Mouse (Mus musculus) ES-E14 (cell line): Measurements from ENCODE around the gene Fgf7. TPM values are rescaled to one million over a fixed set of nuclear protein-coding genes. Genes with fewer than 3 reads are reported as not detected.

Experiments used
- DNase-seq: peaks from one replicate; pipeline ENCODE4 v3.0.0-alpha.2; 2013; ENCODE audit warnings: low read depth, low spot score
- H3K27ac ChIP-seq: 2 replicates; pipeline ENCODE4 v1.5.1; 2012; ENCODE audit warnings: low read depth, mild to moderate bottlenecking, low read length, moderate library complexity, mixed read lengths; ENCODE audit not compliant: poor library complexity, insufficient read depth, severe bottlenecking
- H3K36me3 ChIP-seq: 2 replicates; pipeline ENCODE4 v1.6.1; 2012; ENCODE audit warnings: mild to moderate bottlenecking, low read length, moderate library complexity, mixed read lengths; ENCODE audit not compliant: control insufficient read depth, poor library complexity, insufficient read depth, severe bottlenecking
- H3K4me1 ChIP-seq, 2 experiments: fragments of 150-350 bp in 1 of 2; sonication (generic) in 1 of 2; 2 replicates each; pipeline ENCODE4 v1.6.1; 2012; ENCODE audit warnings: low read length in 2 of 2, mild to moderate bottlenecking in 1 of 2, mixed read lengths in 1 of 2; ENCODE audit not compliant: control insufficient read depth in 2 of 2, insufficient read depth in 2 of 2, poor library complexity in 1 of 2
- H3K4me3 ChIP-seq, 2 experiments: fragments of 150-350 bp in 1 of 2; sonication (generic) in 1 of 2; 2 replicates each; pipeline ENCODE4 v1.5.1; 2012; ENCODE audit warnings: low read length in 2 of 2, low read depth in 1 of 2, mild to moderate bottlenecking in 1 of 2, mixed read lengths in 1 of 2; ENCODE audit not compliant: insufficient read depth in 1 of 2, poor library complexity in 1 of 2, severe bottlenecking in 1 of 2
- H3K9ac ChIP-seq: 2 replicates; pipeline ENCODE4 v1.6.1; 2012; ENCODE audit warnings: low read depth, mild to moderate bottlenecking, low read length, mixed read lengths; ENCODE audit not compliant: poor library complexity, insufficient read depth, severe bottlenecking
- H3K9me3 ChIP-seq: fragments of 150-350 bp; sonication (generic); 2 replicates; pipeline ENCODE4 v1.6.1; 2012; ENCODE audit warnings: low read depth, mild to moderate bottlenecking, low read length; ENCODE audit not compliant: control insufficient read depth, insufficient read depth
- CHD2 ChIP-seq: IDR thresholded peaks from 2 replicates; pipeline ENCODE4 v1.6.1; 2014; ENCODE audit warnings: mild to moderate bottlenecking, low read depth, low read length, inconsistent platforms
- HCFC1 ChIP-seq: IDR thresholded peaks from 2 replicates; pipeline ENCODE4 v1.6.1; 2012; ENCODE audit warnings: low read length, inconsistent platforms, borderline replicate concordance; ENCODE audit not compliant: insufficient read depth
- MAFK ChIP-seq: IDR thresholded peaks from 2 replicates; pipeline ENCODE4 v1.6.1; 2014; ENCODE audit warnings: mild to moderate bottlenecking, low read depth, low read length, inconsistent platforms; ENCODE audit not compliant: insufficient read depth
- ZC3H11A ChIP-seq: IDR thresholded peaks from 2 replicates; pipeline ENCODE4 v1.6.1; 2012; ENCODE audit warnings: low read depth, mild to moderate bottlenecking, inconsistent platforms, low read length, borderline replicate concordance
- ZNF384 ChIP-seq: IDR thresholded peaks from 2 replicates; pipeline ENCODE4 v1.6.1; 2012; ENCODE audit warnings: low read depth, low read length, inconsistent platforms
- in situ Hi-C, 2 experiments: fragments of 600-800 bp; cut with MboI; formaldehyde crosslinking; loops; one replicate each; pipeline ENCODE4 v1.15.1; 2025; ENCODE audit warnings: low sequenced_read_pairs in 2 of 2, inconsistent platforms in 1 of 2; ENCODE audit not compliant: unreplicated experiment in 2 of 2
- total RNA-seq: library from RNA; depleted of rRNA; stranded (reverse); fragments of 300-350 nt; gene quantifications from 2 replicates; pipeline ENCODE4 v1.2.3, GENCODE M21; 2012

The Fgf7 gene
- total RNA-seq, 1 experiment: 0.09 TPM

GRCm38 (mm10) chr2:126042674-126043073 lies 8.2 kb downstream of the Fgf7 start:
- H3K9ac ChIP-seq: no peak overlapping the region
- DNase-seq: no peak
- no peaks in the 10 kb centered on the region for H3K36me3 ChIP-seq
- no peaks in the 10 kb centered on the region for H3K9me3 ChIP-seq
- in situ Hi-C loops: no loop called here
- TF ChIP-seq HCFC1: no peak
- TF ChIP-seq MAFK: no peak
- no peak for TF ChIP-seq ZNF384
- TF ChIP-seq ZC3H11A: no peak
- TF ChIP-seq CHD2: no peak
- no peak overlapping the region for H3K27ac ChIP-seq
- no peak overlapping the region for H3K4me3 ChIP-seq
- H3K4me1 ChIP-seq: no peaks in the 10 kb centered on the region

GRCm38 (mm10) chr2:126045621-126046020 lies 11.2 kb downstream of the Fgf7 start:
- TF ChIP-seq ZNF384 (no peak), CHD2 (no peak), ZC3H11A (no peak), HCFC1 (no peak)
- in situ Hi-C loops: no loop called here
- DNase-seq: no peak

GRCm38 (mm10) chr2:126052749-126053557 lies 18.5 kb downstream of the Fgf7 start:
- no peak overlapping the region for H3K9ac ChIP-seq
- no peaks in the 10 kb centered on the region for H3K9me3 ChIP-seq
- in situ Hi-C loops: no loop called here
- H3K4me3 ChIP-seq: no peak overlapping the region
- no peak overlapping the region for H3K27ac ChIP-seq
- H3K4me1 ChIP-seq: no peaks in the 10 kb centered on the region
- TF ChIP-seq CHD2 (no peak), ZNF384 (no peak), HCFC1 (no peak)
- H3K36me3 ChIP-seq: no peaks in the 10 kb centered on the region
- DNase-seq: no peak

More at GRCm38 (mm10) chr2:126045621-126046020, 11.2 kb downstream of the Fgf7 start:
- H3K36me3 ChIP-seq: no peaks in the 10 kb centered on the region
- no peak overlapping the region for H3K4me3 ChIP-seq
- H3K9me3 ChIP-seq: no peaks in the 10 kb centered on the region
- H3K9ac ChIP-seq: no peak overlapping the region
- H3K27ac ChIP-seq: no peak overlapping the region
- H3K4me1 ChIP-seq: no peaks in the 10 kb centered on the region

GRCm38 (mm10) chr2:126053657-126054056 lies 19.2 kb downstream of the Fgf7 start:
- no peaks in the 10 kb centered on the region for H3K36me3 ChIP-seq
- no peaks in the 10 kb centered on the region for H3K9me3 ChIP-seq
- no peaks in the 10 kb centered on the region for H3K4me1 ChIP-seq
- H3K9ac ChIP-seq: no peak overlapping the region
- in situ Hi-C loops: no loop called here
- TF ChIP-seq MAFK (no peak), CHD2 (no peak), HCFC1 (no peak)
- DNase-seq: no peak
- no peak overlapping the region for H3K4me3 ChIP-seq
- H3K27ac ChIP-seq: no peak overlapping the region

GRCm38 (mm10) chr2:126060595-126060994 lies 26.1 kb downstream of the Fgf7 start:
- H3K4me1 ChIP-seq: no peaks in the 10 kb centered on the region
- no peak for TF ChIP-seq ZC3H11A
- in situ Hi-C loops: no loop called here
- DNase-seq: no peak
- no peaks in the 10 kb centered on the region for H3K9me3 ChIP-seq
- H3K9ac ChIP-seq: no peak overlapping the region
- no peak overlapping the region for H3K27ac ChIP-seq
- no peaks in the 10 kb centered on the region for H3K36me3 ChIP-seq
- no peak overlapping the region for H3K4me3 ChIP-seq
